Mouse (Mus musculus): ENCODE measurements around the gene Litaf. TPM values are rescaled to one million over a fixed set of nuclear protein-coding genes. Genes with fewer than 3 reads are reported as not detected.
"Not testable (repeated sequence)": the region's sequence is repeated elsewhere in the genome, so short reads cannot be mapped to it uniquely, and the experiment has no call there.

Litaf gene
- polyA plus RNA-seq, 1 experiment from 2014 or later = 106 TPM

GRCm38 (mm10) chr16:11013464-11014147 is 52.4 kb downstream of the Litaf start:
- not testable (repeated sequence) for H3K9me3 ChIP-seq (replicated peaks); H3K27me3 ChIP-seq (ENCODE audit: low read depth, poor library complexity, severe bottlenecking); H3K36me3 ChIP-seq; DNase-seq (ENCODE audit: low spot score); H3K27ac ChIP-seq (replicated peaks); H3K4me3 ChIP-seq
- WGBS = 92% methylated on average over 14 of the region's 19 CpGs
- peaks cover 23% of the 10 kb centered on the region for H3K4me1 ChIP-seq

- H3K9me3 ChIP-seq (replicated peaks) = no peaks in the 10 kb centered on the region
- peaks cover 27% of the 10 kb centered on the region for H3K4me1 ChIP-seq
- peak overlapping the region; percentile 33; the same call in 1 of the 2 replicates for H3K27ac ChIP-seq (replicated peaks)
- no peak overlapping the region for H3K4me3 ChIP-seq
- WGBS = 76% methylated on average over 11 of the region's 11 CpGs
- no peaks in the 10 kb centered on the region for H3K36me3 ChIP-seq
- H3K27me3 ChIP-seq (ENCODE audit: low read depth, poor library complexity, severe bottlenecking) = no peaks in the 10 kb centered on the region
- DNase-seq (ENCODE audit: low spot score) = no peak
Observed at GRCm38 (mm10) chr16:11012571-11013463, 53.1 kb downstream of the Litaf start.

- no peaks in the 10 kb centered on the region for H3K27me3 ChIP-seq (ENCODE audit: low read depth, poor library complexity, severe bottlenecking)
- H3K4me3 ChIP-seq = no peak overlapping the region
- 91% methylated on average over 4 of the region's 4 CpGs for WGBS
- H3K4me1 ChIP-seq = peaks cover 31% of the 10 kb centered on the region
- 0 out of 2 replicates have a peak overlapping the region, but pooled peaks have one; percentile 14 for H3K27ac ChIP-seq (replicated peaks)
- no peak for DNase-seq (ENCODE audit: low spot score)
- no peaks in the 10 kb centered on the region for H3K36me3 ChIP-seq
- H3K9me3 ChIP-seq (replicated peaks) = no peaks in the 10 kb centered on the region
Observed at GRCm38 (mm10) chr16:11011939-11012338, 54.0 kb downstream of the Litaf start.

GRCm38 (mm10) chr16:11011206-11011605 is 54.8 kb downstream of the Litaf start:
- H3K27ac ChIP-seq (replicated peaks) = peak overlapping the region; percentile 42; the same call in 1 of the 2 replicates
- no peaks in the 10 kb centered on the region for H3K9me3 ChIP-seq (replicated peaks)
- no peaks in the 10 kb centered on the region for H3K27me3 ChIP-seq (ENCODE audit: low read depth, poor library complexity, severe bottlenecking)
- WGBS = 83% methylated on average over 2 of the region's 2 CpGs
- no peak for DNase-seq (ENCODE audit: low spot score)
- peaks cover 31% of the 10 kb centered on the region for H3K4me1 ChIP-seq
- H3K4me3 ChIP-seq = no peak overlapping the region
- no peaks in the 10 kb centered on the region for H3K36me3 ChIP-seq

GRCm38 (mm10) chr16:11010270-11010669 is 55.7 kb downstream of the Litaf start:
- Histone ChIP-seq H3K36me3 (no peaks in the 10 kb centered on the region), H3K27ac (replicated peaks) (no peak overlapping the region), H3K4me3 (no peak overlapping the region), H3K4me1 (peaks cover 31% of the 10 kb centered on the region), H3K9me3 (replicated peaks) (no peaks in the 10 kb centered on the region), H3K27me3 (ENCODE audit: low read depth, poor library complexity, severe bottlenecking) (no peaks in the 10 kb centered on the region)
- WGBS = 91% methylated on average over 4 of the region's 4 CpGs
- DNase-seq (ENCODE audit: low spot score) = no peak

- no peaks in the 10 kb centered on the region for H3K27me3 ChIP-seq (ENCODE audit: low read depth, poor library complexity, severe bottlenecking)
- H3K27ac ChIP-seq (replicated peaks) = peak overlapping the region; percentile 88
- 0 out of 2 replicates have a peak overlapping the region, but pooled peaks have one; percentile 11 for H3K4me3 ChIP-seq
- H3K4me1 ChIP-seq = peaks cover 31% of the 10 kb centered on the region
- H3K36me3 ChIP-seq = no peaks in the 10 kb centered on the region
- DNase-seq (ENCODE audit: low spot score) = peak; percentile 72
- WGBS = 44% methylated on average over 15 of the region's 15 CpGs
- peaks cover 9% of the 10 kb centered on the region; the same call in 1 of the 2 replicates for H3K9me3 ChIP-seq (replicated peaks)
Observed at GRCm38 (mm10) chr16:11008162-11008991, 57.6 kb downstream of the Litaf start.

GRCm38 (mm10) chr16:11006100-11006499 is 59.9 kb downstream of the Litaf start:
- 78% methylated on average over 6 of the region's 6 CpGs for whole genome bisulfite sequencing
- Histone ChIP-seq H3K4me1 (peaks cover 21% of the 10 kb centered on the region), H3K36me3 (no peaks in the 10 kb centered on the region), H3K27me3 (ENCODE audit: low read depth, poor library complexity, severe bottlenecking) (no peaks in the 10 kb centered on the region), H3K27ac (replicated peaks) (peak overlapping the region; percentile 18; the same call in 1 of the 2 replicates), H3K9me3 (replicated peaks) (peaks cover 9% of the 10 kb centered on the region; the same call in 1 of the 2 replicates), H3K4me3 (no peak overlapping the region)
- no peak for DNase-seq (ENCODE audit: low spot score)

GRCm38 (mm10) chr16:11001703-11002659 is 64.0 kb downstream of the Litaf start:
- 92% methylated on average over 7 of the region's 7 CpGs for WGBS

GRCm38 (mm10) chr16:10999809-11000208 is 66.1 kb downstream of the Litaf start:
- WGBS = 51% methylated on average over 3 of the region's 3 CpGs
- H3K4me1 ChIP-seq = 0 out of 2 replicates have a peak, but pooled peaks cover 3% of the 10 kb centered on the region
- H3K4me3 ChIP-seq = no peak overlapping the region
- no peak for DNase-seq (ENCODE audit: low spot score)
- no peaks in the 10 kb centered on the region for H3K27me3 ChIP-seq (ENCODE audit: low read depth, poor library complexity, severe bottlenecking)
- no peak overlapping the region for H3K27ac ChIP-seq (replicated peaks)
- peaks cover 9% of the 10 kb centered on the region; the same call in 1 of the 2 replicates for H3K9me3 ChIP-seq (replicated peaks)
- no peaks in the 10 kb centered on the region for H3K36me3 ChIP-seq

More at GRCm38 (mm10) chr16:11001703-11002659, 64.0 kb downstream of the Litaf start:
- H3K4me1 ChIP-seq = peaks cover 3% of the 10 kb centered on the region; the same call in 1 of the 2 replicates
- H3K36me3 ChIP-seq = no peaks in the 10 kb centered on the region
- no peak overlapping the region for H3K27ac ChIP-seq (replicated peaks)
- DNase-seq (ENCODE audit: low spot score) = no peak
- H3K4me3 ChIP-seq = no peak overlapping the region
- peaks cover 9% of the 10 kb centered on the region; the same call in 1 of the 2 replicates for H3K9me3 ChIP-seq (replicated peaks)
- no peaks in the 10 kb centered on the region for H3K27me3 ChIP-seq (ENCODE audit: low read depth, poor library complexity, severe bottlenecking)

GRCm38 (mm10) chr16:10998224-10998623 is 67.7 kb downstream of the Litaf start:
- Histone ChIP-seq H3K27ac (replicated peaks) (no peak overlapping the region), H3K27me3 (ENCODE audit: low read depth, poor library complexity, severe bottlenecking) (no peaks in the 10 kb centered on the region), H3K36me3 (no peaks in the 10 kb centered on the region), H3K4me1 (peaks cover 10% of the 10 kb centered on the region), H3K9me3 (replicated peaks) (no peaks in the 10 kb centered on the region), H3K4me3 (no peak overlapping the region)
- WGBS = 77% methylated on average over 9 of the region's 9 CpGs
- no peak for DNase-seq (ENCODE audit: low spot score)

GRCm38 (mm10) chr16:10996576-10996975 is 69.4 kb downstream of the Litaf start:
- DNase-seq (ENCODE audit: low spot score) = no peak
- no peak overlapping the region for H3K27ac ChIP-seq (replicated peaks)
- no peaks in the 10 kb centered on the region for H3K36me3 ChIP-seq
- H3K4me1 ChIP-seq = peaks cover 19% of the 10 kb centered on the region
- WGBS = 93% methylated on average over 4 of the region's 4 CpGs
- H3K4me3 ChIP-seq = no peak overlapping the region
- H3K27me3 ChIP-seq (ENCODE audit: low read depth, poor library complexity, severe bottlenecking) = no peaks in the 10 kb centered on the region
- H3K9me3 ChIP-seq (replicated peaks) = peaks cover 2% of the 10 kb centered on the region; the same call in 1 of the 2 replicates

Measured in midbrain, embryonic 10.5 days (tissue).